Mouse (Mus musculus): ENCODE data around the gene Ctps. TPM values are rescaled to one million over a fixed set of nuclear protein-coding genes. Genes with fewer than 3 reads are reported as not detected.

Gene Ctps
- total RNA-seq, 1 experiment from 2014 or later = 31.7 TPM

GRCm38 (mm10) chr4:120571070-120571464, 991 bp upstream of the Ctps start:
- DNase-seq = no peak

DNA sequence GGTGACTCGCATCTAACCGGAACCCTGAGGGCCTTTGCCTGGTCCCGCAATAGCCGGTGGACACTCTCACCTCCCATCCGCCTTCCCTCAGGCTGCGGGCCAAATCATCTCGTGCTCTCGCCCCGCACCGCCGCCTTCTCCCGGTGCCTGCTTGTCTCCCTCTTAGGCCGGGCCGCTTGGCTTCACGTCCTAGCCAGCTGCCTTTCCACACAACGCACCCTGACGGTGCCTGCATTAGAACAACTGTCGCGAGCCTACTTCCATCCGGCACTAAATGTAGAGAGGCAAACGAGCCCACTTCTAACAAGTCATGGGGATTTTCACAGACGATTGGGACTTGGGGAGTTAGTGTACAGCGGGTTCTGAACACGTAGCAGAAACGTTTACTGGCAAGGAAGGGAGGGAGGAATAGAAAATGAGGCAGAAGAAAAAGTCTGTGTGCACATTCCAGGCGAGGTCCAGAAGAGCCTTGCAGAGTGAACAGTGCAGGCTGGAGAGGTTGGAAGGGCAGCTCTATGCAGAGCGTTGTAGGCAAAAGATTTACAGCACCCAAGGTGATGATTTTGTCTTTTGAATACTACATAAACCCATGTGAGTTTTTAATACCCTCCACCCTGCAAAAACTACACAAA, 478 bp upstream of the Ctps start:
- DNase-seq = no peak

DNA sequence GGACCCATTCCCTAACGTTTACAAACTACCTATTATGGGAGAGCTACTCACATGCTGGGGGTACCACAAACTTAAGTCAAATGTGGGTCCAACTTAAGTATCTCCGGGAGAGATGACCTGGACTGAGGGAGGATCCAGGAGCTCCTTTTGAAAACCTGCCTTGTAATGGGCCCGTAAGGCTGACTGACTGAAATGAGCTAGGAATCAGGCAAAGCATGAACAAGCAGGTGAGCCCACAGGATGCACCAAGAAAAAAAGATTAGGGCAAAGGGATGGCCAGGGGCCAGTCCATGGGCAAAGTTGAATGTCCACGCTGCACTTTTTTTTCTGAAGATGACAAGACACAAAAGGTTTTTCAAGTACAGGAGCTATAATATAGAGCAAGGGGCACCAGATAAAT, 1.1 kb downstream of the Ctps start:
- DNase-seq = no peak

- peak; percentile 32 for DNase-seq
Observed at GRCm38 (mm10) chr4:120568005-120568404, 2.1 kb downstream of the Ctps start.

- DNase-seq = no peak
Observed at GRCm38 (mm10) chr4:120565726-120566125, 4.3 kb downstream of the Ctps start.

DNA sequence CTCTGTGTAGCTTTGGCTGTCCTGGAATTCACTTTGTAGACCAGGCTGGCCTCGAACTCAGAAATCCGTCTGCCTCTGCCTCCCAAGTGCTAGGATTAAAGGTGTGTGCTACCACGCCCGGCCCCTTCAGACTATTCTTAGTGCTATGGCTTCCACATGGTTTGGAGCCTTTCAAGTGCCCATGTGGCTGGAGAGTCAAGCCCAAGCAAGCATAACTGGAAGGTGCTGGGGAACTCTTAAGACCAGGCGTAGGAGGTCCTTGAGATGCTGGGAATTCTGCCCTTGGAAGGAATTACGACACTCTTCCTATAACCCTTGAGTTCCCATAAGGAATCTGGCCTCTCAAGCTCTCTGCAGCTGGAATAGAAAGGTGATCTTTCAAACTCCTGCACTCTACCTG, 13.5 kb downstream of the Ctps start:
- no peak for DNase-seq

GRCm38 (mm10) chr4:120544896-120545295, 25.2 kb downstream of the Ctps start:
- DNase-seq = no peak

GRCm38 (mm10) chr4:120538664-120539063, 31.4 kb downstream of the Ctps start:
- no peak for DNase-seq

DNA sequence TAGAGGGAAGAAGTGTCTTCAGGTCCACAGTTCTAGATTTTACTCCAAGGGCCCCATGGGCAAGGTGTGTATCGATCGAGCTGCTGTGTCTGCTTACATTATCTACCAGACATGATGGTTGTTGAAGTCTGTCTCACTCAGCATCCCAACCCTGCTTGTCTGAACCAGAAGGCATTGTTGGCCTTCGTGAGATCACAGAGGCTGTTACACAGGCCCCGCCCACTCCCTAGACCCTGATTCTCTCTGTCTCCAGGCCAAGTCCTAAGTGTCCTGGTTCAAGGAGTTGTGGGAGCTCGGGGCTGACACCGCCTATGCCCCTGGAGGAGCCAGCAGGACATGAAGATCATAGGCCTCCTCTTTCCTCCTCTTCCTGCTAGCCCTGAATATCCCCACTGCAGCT, 38.1 kb downstream of the Ctps start, which contains the start of gene Slfnl1:
Gene Slfnl1, plus strand, starts transcription at position 246 of the 400 bp plus-strand sequence.
- DNase-seq = no peak

- DNase-seq = no peak
Observed at GRCm38 (mm10) chr4:120528171-120528570, 41.9 kb downstream of the Ctps start.

GRCm38 (mm10) chr4:120523092-120523491, 47.0 kb downstream of the Ctps start:
- DNase-seq = no peak

GRCm38 (mm10) chr4:120522351-120522750, 47.7 kb downstream of the Ctps start:
- no peak for DNase-seq

- no peak for DNase-seq
Observed at GRCm38 (mm10) chr4:120521761-120522160, 48.3 kb downstream of the Ctps start.

GRCm38 (mm10) chr4:120517335-120517734, 52.7 kb downstream of the Ctps start:
- no peak for DNase-seq

DNA sequence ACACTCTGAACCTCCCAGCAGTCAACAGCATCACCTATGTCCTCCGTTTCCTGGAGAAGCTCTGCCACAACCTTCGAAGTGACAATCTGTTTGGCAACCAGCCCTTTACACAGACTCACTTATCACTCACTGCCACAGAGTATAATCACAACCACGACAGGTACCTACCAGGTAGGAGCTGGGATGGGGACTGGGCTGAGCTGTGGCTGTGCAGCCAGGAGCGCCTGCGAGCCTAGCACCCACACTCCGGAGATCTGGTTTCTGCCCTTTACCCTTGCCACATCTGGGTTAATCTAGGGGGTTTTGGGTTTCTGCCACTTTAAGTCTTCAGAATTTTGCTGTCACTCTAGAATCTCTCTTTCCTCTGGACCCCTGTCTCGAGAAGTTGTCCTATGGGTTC, 53.2 kb downstream of the Ctps start:
- no peak for DNase-seq

- no peak for DNase-seq
Observed at GRCm38 (mm10) chr4:120516491-120516890, 53.6 kb downstream of the Ctps start.

DNA sequence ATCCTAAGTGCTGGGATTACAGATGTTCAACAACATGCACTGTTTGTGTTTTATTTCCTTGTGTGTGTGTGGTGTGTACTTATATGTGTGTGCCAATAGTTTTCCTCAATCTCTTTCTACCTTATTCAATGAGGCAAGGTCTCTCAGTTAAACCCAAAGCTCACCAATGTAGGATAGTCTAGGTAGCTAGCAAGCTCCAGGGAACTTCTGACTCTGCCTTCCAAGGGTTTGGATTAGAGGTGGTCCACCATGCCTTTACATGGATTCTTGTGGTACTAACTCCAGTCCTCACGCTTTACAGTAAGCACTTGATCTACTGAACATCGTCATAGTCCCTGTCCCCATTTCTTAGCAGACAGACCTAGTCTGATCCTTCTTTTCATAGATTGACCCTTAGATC, 55.7 kb downstream of the Ctps start:
- no peak for DNase-seq

- DNase-seq = no peak
Observed at GRCm38 (mm10) chr4:120511203-120511602, 58.9 kb downstream of the Ctps start.

GRCm38 (mm10) chr4:120506955-120507354, 63.1 kb downstream of the Ctps start:
- DNase-seq = no peak

Other genes with a start within 250 kb of the Ctps start
- gene Scmh1, start 165.0 kb downstream of the Ctps start, total RNA-seq (2021) = 41.5 and 46.4 TPM in 2 replicates
- 0.19 TPM in 1 of 2 replicates, not detected in the other for gene Slfnl1, start 38.0 kb downstream of the Ctps start, total RNA-seq (2021)
- gene Gm8439, start 18.5 kb upstream of the Ctps start, total RNA-seq (2021) = not detected in 2 replicates
- gene Cited4, start 96.3 kb upstream of the Ctps start, total RNA-seq (2021) = 8.7 and 10.5 TPM in 2 replicates
- 3.1 and 4.2 TPM in 2 replicates for gene Kcnq4, start 178.3 kb upstream of the Ctps start, total RNA-seq (2021)